Mouse (Mus musculus): ENCODE measurements around the gene Sgcd. TPM values are rescaled to one million over a fixed set of nuclear protein-coding genes. Genes with fewer than 3 reads are reported as not detected.
A peak's percentile ranks its signal among the peaks of the same experiment; 100 is the strongest.

The Sgcd gene
- total RNA-seq, 1 experiment: 1.0 TPM

DNA sequence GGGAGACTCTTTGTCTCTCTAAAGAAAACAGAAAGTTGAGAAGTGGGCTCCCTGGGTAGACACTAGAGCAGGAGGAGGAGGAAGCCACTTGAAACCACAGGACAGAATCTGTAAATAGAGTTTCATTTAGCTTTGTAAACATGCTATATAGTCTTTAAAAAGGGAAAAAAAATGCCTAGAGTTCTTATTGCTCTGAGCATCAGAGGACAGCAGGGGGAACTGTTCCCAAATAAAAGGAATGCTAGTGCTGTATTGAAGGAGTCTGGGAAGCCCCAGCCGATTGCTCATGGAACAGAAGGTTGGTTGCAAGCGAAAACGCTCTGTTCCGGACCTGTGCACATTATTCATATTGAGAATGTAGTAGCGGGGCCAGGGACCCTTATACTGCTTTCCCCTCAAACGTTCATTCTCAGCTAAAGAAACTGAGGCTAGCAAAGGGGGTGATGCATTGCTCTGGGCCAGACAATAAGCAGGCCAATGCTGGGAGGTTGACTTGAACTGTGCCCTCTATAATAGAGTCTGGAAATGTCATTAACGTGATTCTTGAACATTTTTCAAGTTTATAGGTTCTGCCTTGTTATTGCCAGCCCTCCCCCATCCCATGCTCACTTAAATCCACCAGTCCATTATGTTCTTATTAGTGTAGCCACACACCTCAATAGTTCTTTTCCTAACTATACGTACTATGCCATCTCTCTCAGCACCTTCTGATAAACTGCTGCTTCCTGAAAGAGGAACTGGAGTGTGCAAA is 1140.4 kb downstream of the Sgcd start:
- no peaks in the 10 kb centered on the region for H3K36me3 ChIP-seq (ENCODE audit: control insufficient read depth, insufficient read depth, low read length, poor library complexity, severe bottlenecking)
- H3K9me3 ChIP-seq (ENCODE audit: control insufficient read depth, insufficient read depth, low read depth, low read length): no peaks in the 10 kb centered on the region
- H3K4me1 ChIP-seq (ENCODE audit: control insufficient read depth in 2 of 2, insufficient read depth in 2 of 2, low read length in 2 of 2, poor library complexity in 1 of 2): peaks cover 2 to 8% of the 10 kb centered on the region in 2 experiments; a peak in 3 of 4 replicates
- no peak for DNase-seq (ENCODE audit: low read depth, low spot score)
- H3K4me3 ChIP-seq (ENCODE audit: insufficient read depth in 1 of 2, low read depth in 1 of 2, low read length in 2 of 2, poor library complexity in 1 of 2, severe bottlenecking in 1 of 2): no peak overlapping the region
- in situ Hi-C loops (cut with MboI; ENCODE audit: low sequenced_read_pairs in 2 of 2, unreplicated experiment in 2 of 2): no loop called here
- H3K27ac ChIP-seq (ENCODE audit: insufficient read depth, low read depth, low read length, poor library complexity, severe bottlenecking): no peak overlapping the region
- H3K9ac ChIP-seq (ENCODE audit: insufficient read depth, low read depth, low read length, poor library complexity, severe bottlenecking): no peak overlapping the region
- TF ChIP-seq HCFC1 (IDR thresholded peaks at IDR 0.05; ENCODE audit: borderline replicate concordance, insufficient read depth, low read length) (no peak), MAFK (IDR thresholded peaks at IDR 0.05; ENCODE audit: insufficient read depth, low read depth, low read length) (no peak), CHD2 (IDR thresholded peaks at IDR 0.05; ENCODE audit: low read depth, low read length) (no peak), ZC3H11A (IDR thresholded peaks at IDR 0.05; ENCODE audit: borderline replicate concordance, low read depth, low read length) (no peak), ZNF384 (IDR thresholded peaks at IDR 0.05; ENCODE audit: low read depth, low read length) (no peak)

DNA sequence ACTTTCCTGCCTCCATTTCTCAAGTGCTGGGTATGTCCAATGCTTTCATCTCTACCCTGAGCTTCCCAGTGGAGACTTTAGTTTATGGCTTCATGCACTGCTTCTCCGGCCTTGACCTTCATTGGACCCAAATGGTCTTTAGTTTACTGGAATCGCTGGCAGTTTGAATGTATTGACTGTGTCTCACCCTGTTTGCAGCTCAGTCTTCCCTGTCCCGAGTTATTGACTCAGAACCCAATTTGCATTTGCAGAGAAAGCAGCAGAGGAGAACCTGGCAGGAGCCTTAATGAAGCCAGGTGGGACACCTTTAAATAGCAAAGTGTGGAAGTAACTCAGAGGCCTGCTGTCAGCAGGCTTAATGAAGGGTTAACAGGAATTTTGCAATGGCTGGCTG is 1140.9 kb downstream of the Sgcd start:
- Histone ChIP-seq H3K36me3 (ENCODE audit: control insufficient read depth, insufficient read depth, low read length, poor library complexity, severe bottlenecking) (no peaks in the 10 kb centered on the region), H3K4me3 (ENCODE audit: insufficient read depth in 1 of 2, low read depth in 1 of 2, low read length in 2 of 2, poor library complexity in 1 of 2, severe bottlenecking in 1 of 2) (no peak overlapping the region), H3K4me1 (ENCODE audit: control insufficient read depth in 2 of 2, insufficient read depth in 2 of 2, low read length in 2 of 2, poor library complexity in 1 of 2) (peaks cover 2 to 8% of the 10 kb centered on the region in 2 experiments; a peak in 3 of 4 replicates), H3K9me3 (ENCODE audit: control insufficient read depth, insufficient read depth, low read depth, low read length) (no peaks in the 10 kb centered on the region), H3K9ac (ENCODE audit: insufficient read depth, low read depth, low read length, poor library complexity, severe bottlenecking) (no peak overlapping the region), H3K27ac (ENCODE audit: insufficient read depth, low read depth, low read length, poor library complexity, severe bottlenecking) (no peak overlapping the region)
- TF ChIP-seq CHD2 (IDR thresholded peaks at IDR 0.05; ENCODE audit: low read depth, low read length): no peak
- no peak for TF ChIP-seq MAFK (IDR thresholded peaks at IDR 0.05; ENCODE audit: insufficient read depth, low read depth, low read length)
- no peak for TF ChIP-seq ZNF384 (IDR thresholded peaks at IDR 0.05; ENCODE audit: low read depth, low read length)
- no peak for TF ChIP-seq HCFC1 (IDR thresholded peaks at IDR 0.05; ENCODE audit: borderline replicate concordance, insufficient read depth, low read length)
- TF ChIP-seq ZC3H11A (IDR thresholded peaks at IDR 0.05; ENCODE audit: borderline replicate concordance, low read depth, low read length): no peak
- in situ Hi-C loops (cut with MboI; ENCODE audit: low sequenced_read_pairs in 2 of 2, unreplicated experiment in 2 of 2): no loop called here
- no peak for DNase-seq (ENCODE audit: low read depth, low spot score)

DNA sequence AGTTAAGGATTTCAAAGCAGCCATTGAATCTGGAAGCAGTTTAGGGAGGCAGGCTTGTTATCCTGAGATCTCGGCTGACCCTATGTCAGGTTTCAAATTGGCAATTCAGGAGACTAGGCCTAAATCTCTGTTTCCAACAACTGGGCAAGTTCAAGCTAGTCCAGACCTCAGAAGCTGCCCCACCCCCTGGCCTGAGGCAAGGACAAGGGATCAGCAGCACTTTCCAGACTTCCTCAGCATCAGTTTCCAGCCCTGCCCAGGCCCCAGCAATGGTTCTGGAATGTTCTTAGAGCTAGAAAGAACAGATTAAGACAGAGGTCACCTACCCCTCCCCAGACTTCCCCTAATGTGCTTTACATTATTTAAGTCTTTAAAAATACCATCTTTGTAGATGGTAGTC is 1142.1 kb downstream of the Sgcd start:
- H3K9ac ChIP-seq (ENCODE audit: insufficient read depth, low read depth, low read length, poor library complexity, severe bottlenecking): no peak overlapping the region
- H3K36me3 ChIP-seq (ENCODE audit: control insufficient read depth, insufficient read depth, low read length, poor library complexity, severe bottlenecking): no peaks in the 10 kb centered on the region
- in situ Hi-C loops (cut with MboI; ENCODE audit: low sequenced_read_pairs in 2 of 2, unreplicated experiment in 2 of 2): no loop called here
- H3K4me3 ChIP-seq (ENCODE audit: insufficient read depth in 1 of 2, low read depth in 1 of 2, low read length in 2 of 2, poor library complexity in 1 of 2, severe bottlenecking in 1 of 2): no peak overlapping the region
- H3K9me3 ChIP-seq (ENCODE audit: control insufficient read depth, insufficient read depth, low read depth, low read length): no peaks in the 10 kb centered on the region
- peak; percentile 22 for DNase-seq (ENCODE audit: low read depth, low spot score)
- H3K4me1 ChIP-seq (ENCODE audit: control insufficient read depth in 2 of 2, insufficient read depth in 2 of 2, low read length in 2 of 2, poor library complexity in 1 of 2): peaks cover 2 to 8% of the 10 kb centered on the region in 2 experiments; a peak in 3 of 4 replicates
- H3K27ac ChIP-seq (ENCODE audit: insufficient read depth, low read depth, low read length, poor library complexity, severe bottlenecking): no peak overlapping the region
- TF ChIP-seq CHD2 (IDR thresholded peaks at IDR 0.05; ENCODE audit: low read depth, low read length) (no peak), ZC3H11A (IDR thresholded peaks at IDR 0.05; ENCODE audit: borderline replicate concordance, low read depth, low read length) (no peak), HCFC1 (IDR thresholded peaks at IDR 0.05; ENCODE audit: borderline replicate concordance, insufficient read depth, low read length) (no peak), ZNF384 (IDR thresholded peaks at IDR 0.05; ENCODE audit: low read depth, low read length) (no peak), MAFK (IDR thresholded peaks at IDR 0.05; ENCODE audit: insufficient read depth, low read depth, low read length) (no peak)
